Mouse (Mus musculus) MEL (cell line): Measurements from ENCODE around the gene Foxn3. TPM values are rescaled to one million over a fixed set of nuclear protein-coding genes. Genes with fewer than 3 reads are reported as not detected.

Experiments
- DNase-seq: peaks from one replicate; pipeline ENCODE4 v3.0.0; 2011; ENCODE audit warnings: low read depth, low spot score
- H3K27ac ChIP-seq: 2 replicates; pipeline ENCODE4 v1.5.1; 2012; ENCODE audit warnings: low read depth, mild to moderate bottlenecking, control low read depth, low read length, moderate library complexity; ENCODE audit not compliant: control insufficient read depth
- H3K27me3 ChIP-seq, 2 experiments: fragments of 150-350 bp in 1 of 2; sonication (generic) in 1 of 2; 2 replicates each; pipeline ENCODE4 v1.6.1; 2012; ENCODE audit warnings: low read length in 2 of 2, mild to moderate bottlenecking in 2 of 2, improper control_type of control experiment in 1 of 2, moderate library complexity in 1 of 2; ENCODE audit not compliant: insufficient read depth in 2 of 2, control insufficient read depth in 1 of 2
- H3K36me3 ChIP-seq, 2 experiments: 2 replicates each; pipeline ENCODE4 v1.6.1; 2012 to 2014; ENCODE audit warnings: low read length in 2 of 2, improper control_type of control experiment in 1 of 2, inconsistent platforms in 1 of 2, mild to moderate bottlenecking in 1 of 2; ENCODE audit not compliant: insufficient read depth in 2 of 2, control insufficient read depth in 1 of 2
- H3K4me1 ChIP-seq, 2 experiments: fragments of 150-350 bp in 1 of 2; sonication (generic) in 1 of 2; 2 replicates each; pipeline ENCODE4 v1.6.1; 2012; ENCODE audit warnings: low read length in 2 of 2, improper control_type of control experiment in 1 of 2, mild to moderate bottlenecking in 1 of 2; ENCODE audit not compliant: insufficient read depth in 2 of 2, control insufficient read depth in 1 of 2
- H3K4me3 ChIP-seq, 2 experiments: fragments of 150-350 bp in 1 of 2; sonication (generic) in 1 of 2; 2 replicates each; pipeline ENCODE4 v1.5.1; 2012; ENCODE audit warnings: low read depth in 2 of 2, low read length in 2 of 2, mild to moderate bottlenecking in 2 of 2, moderate library complexity in 2 of 2, control low read depth in 1 of 2, improper control_type of control experiment in 1 of 2; ENCODE audit not compliant: control insufficient read depth in 1 of 2, insufficient read depth in 1 of 2
- H3K79me2 ChIP-seq: 2 replicates; pipeline ENCODE4 v1.6.1; 2012; ENCODE audit warnings: mild to moderate bottlenecking, low read length, moderate library complexity; ENCODE audit not compliant: control insufficient read depth, poor library complexity, insufficient read depth
- H3K9ac ChIP-seq: 2 replicates; pipeline ENCODE4 v1.6.1; 2012; ENCODE audit warnings: low read depth, mild to moderate bottlenecking, control low read depth, low read length, moderate library complexity; ENCODE audit not compliant: control insufficient read depth, poor library complexity, severe bottlenecking
- H3K9me3 ChIP-seq: fragments of 150-350 bp; sonication (generic); replicated peaks from 2 replicates; pipeline ENCODE4 v1.6.1; 2012; ENCODE audit warnings: mild to moderate bottlenecking, low read length, improper control_type of control experiment, moderate library complexity; ENCODE audit not compliant: insufficient read depth
- CHD2 ChIP-seq: IDR thresholded peaks from 2 replicates; pipeline ENCODE4 v1.6.1; 2011; ENCODE audit warnings: low read length, improper control_type of control experiment
- ETS1 ChIP-seq: IDR thresholded peaks from 2 replicates; pipeline ENCODE4 v1.6.1; 2012; ENCODE audit warnings: low read depth, mild to moderate bottlenecking, inconsistent platforms, low read length, improper control_type of control experiment, moderate library complexity
- GABPA ChIP-seq: IDR thresholded peaks from 2 replicates; pipeline ENCODE4 v1.6.1; 2012; ENCODE audit warnings: low read depth, mild to moderate bottlenecking, inconsistent platforms, low read length, improper control_type of control experiment, moderate library complexity
- GATA1 ChIP-seq: IDR thresholded peaks from 2 replicates; pipeline ENCODE4 v1.6.1; 2011; ENCODE audit warnings: low read depth, low read length, improper control_type of control experiment
- MAFK ChIP-seq: IDR thresholded peaks from 2 replicates; pipeline ENCODE4 v1.6.1; 2011; ENCODE audit warnings: low read depth, mild to moderate bottlenecking, low read length, improper control_type of control experiment, borderline replicate concordance
- MYC ChIP-seq: IDR thresholded peaks from 2 replicates; pipeline ENCODE4 v1.6.1; 2011; ENCODE audit warnings: low read depth, mild to moderate bottlenecking, low read length, improper control_type of control experiment, moderate library complexity
- NELFE ChIP-seq: IDR thresholded peaks from 2 replicates; pipeline ENCODE4 v1.6.1; 2011; ENCODE audit warnings: low read depth, low read length, improper control_type of control experiment
- RCOR1 ChIP-seq: IDR thresholded peaks from 2 replicates; pipeline ENCODE4 v1.6.1; 2012; ENCODE audit warnings: low read depth, mild to moderate bottlenecking, inconsistent platforms, low read length, improper control_type of control experiment
- SIN3A ChIP-seq: IDR thresholded peaks from 2 replicates; pipeline ENCODE4 v1.6.1; 2012; ENCODE audit warnings: low read length, improper control_type of control experiment, inconsistent platforms
- TAL1 ChIP-seq: IDR thresholded peaks from 2 replicates; pipeline ENCODE4 v1.6.1; 2012; ENCODE audit warnings: mild to moderate bottlenecking, inconsistent platforms, low read length, moderate library complexity, mixed read lengths
- TCF12 ChIP-seq: IDR thresholded peaks from 2 replicates; pipeline ENCODE4 v1.6.1; 2014; ENCODE audit warnings: low read depth, mild to moderate bottlenecking, inconsistent platforms, low read length, improper control_type of control experiment, moderate library complexity
- USF2 ChIP-seq, 2 experiments: IDR thresholded peaks; 2 replicates each; pipeline ENCODE4 v1.6.1; 2011 to 2012; ENCODE audit warnings: improper control_type of control experiment in 2 of 2, low read length in 2 of 2, borderline replicate concordance in 1 of 2, inconsistent platforms in 1 of 2, low read depth in 1 of 2, mild to moderate bottlenecking in 1 of 2; ENCODE audit not compliant: insufficient read depth in 1 of 2
- ZC3H11A ChIP-seq: IDR thresholded peaks from 2 replicates; pipeline ENCODE4 v1.6.1; 2012; ENCODE audit warnings: low read depth, mild to moderate bottlenecking, inconsistent platforms, low read length, improper control_type of control experiment
- ZKSCAN1 ChIP-seq: IDR thresholded peaks from 2 replicates; pipeline ENCODE4 v1.6.1; 2012; ENCODE audit warnings: low read depth, mild to moderate bottlenecking, inconsistent platforms, low read length, improper control_type of control experiment, moderate library complexity
- ZNF384 ChIP-seq: IDR thresholded peaks from 2 replicates; pipeline ENCODE4 v1.6.1; 2012; ENCODE audit warnings: low read depth, mild to moderate bottlenecking, inconsistent platforms, low read length, improper control_type of control experiment
- polyA plus RNA-seq, 2 experiments: library from polyadenylated mRNA; stranded (reverse) in 1 of 2; unstranded in 1 of 2; fragments of >175 nt in 1 of 2; fragments of >200 nt in 1 of 2; gene quantifications; 2 replicates each; pipeline versions ENCODE4 v1.2.1 to v1.2.4; 2012; ENCODE audit warnings: low replicate concordance in 2 of 2, low read depth in 1 of 2; ENCODE audit not compliant: insufficient read length in 2 of 2, insufficient read depth in 1 of 2, missing spikeins in 1 of 2
- total RNA-seq: library from RNA; depleted of rRNA; stranded (reverse); fragments of 300-350 nt; gene quantifications from 2 replicates; pipeline ENCODE4 v1.2.3, GENCODE M21; 2012

Gene Foxn3
- total and polyA plus RNA-seq, 3 experiments = 15.5 to 22.8 TPM; not detected in 1

- H3K4me3 ChIP-seq = no peak overlapping the region
- no peak for DNase-seq
- no peaks in the 10 kb centered on the region for H3K9me3 ChIP-seq
- no peaks in the 10 kb centered on the region for H3K79me2 ChIP-seq
- H3K9ac ChIP-seq = no peak overlapping the region
- no peaks in the 10 kb centered on the region for H3K27me3 ChIP-seq
- H3K36me3 ChIP-seq = no peaks in the 10 kb centered on the region
- H3K4me1 ChIP-seq = no peaks in the 10 kb centered on the region
- TF ChIP-seq USF2 (IDR thresholded peaks at IDR 0.05; ENCODE audit: borderline replicate concordance in 1 of 2, insufficient read depth in 1 of 2, low read depth in 1 of 2, low read length in 2 of 2) (no peak), MYC (no peak), MAFK (no peak), ZNF384 (no peak), GATA1 (no peak)
- no peak overlapping the region for H3K27ac ChIP-seq
Observed at GRCm38 (mm10) chr12:99343378-99343777, 220.0 kb downstream of the Foxn3 start.

DNA sequence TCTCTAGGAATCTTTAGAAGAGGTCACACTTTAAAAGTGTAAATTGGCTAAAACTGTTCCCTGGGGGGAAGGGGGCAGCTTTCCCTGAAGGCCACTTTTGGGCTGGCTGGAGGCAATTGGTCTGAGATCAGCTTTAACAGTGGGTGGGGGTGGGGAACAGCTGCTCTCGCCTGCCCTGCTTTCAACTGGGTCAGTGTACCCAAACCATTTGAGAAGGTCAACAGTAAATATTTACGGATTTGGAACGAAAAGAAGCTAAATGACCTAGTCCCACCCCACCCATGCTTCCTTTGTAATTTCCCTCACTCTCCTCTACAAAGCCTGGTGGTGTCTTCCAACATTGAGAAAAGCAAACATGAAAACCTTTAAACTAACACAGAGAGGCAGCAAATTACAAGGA lies 221.2 kb downstream of the Foxn3 start:
- Histone ChIP-seq H3K9me3 (no peaks in the 10 kb centered on the region), H3K27me3 (no peaks in the 10 kb centered on the region), H3K27ac (no peak overlapping the region), H3K4me1 (no peaks in the 10 kb centered on the region), H3K9ac (no peak overlapping the region), H3K79me2 (no peaks in the 10 kb centered on the region), H3K4me3 (no peak overlapping the region), H3K36me3 (no peaks in the 10 kb centered on the region)
- DNase-seq = no peak
- TF ChIP-seq SIN3A (no peak), CHD2 (no peak), ETS1 (no peak), RCOR1 (no peak), MYC (no peak), ZC3H11A (no peak), MAFK (no peak), TCF12 (no peak), ZKSCAN1 (no peak), GABPA (no peak)

- H3K27ac ChIP-seq = no peak overlapping the region
- H3K9ac ChIP-seq = no peak overlapping the region
- H3K27me3 ChIP-seq = no peaks in the 10 kb centered on the region
- TF ChIP-seq ETS1 (no peak), TAL1 (no peak), NELFE (no peak)
- TF ChIP-seq, all 39 proteins: peak for 0
- H3K4me3 ChIP-seq = no peak overlapping the region
- H3K79me2 ChIP-seq = no peaks in the 10 kb centered on the region
- H3K9me3 ChIP-seq = no peaks in the 10 kb centered on the region
- no peaks in the 10 kb centered on the region for H3K36me3 ChIP-seq
- H3K4me1 ChIP-seq = no peaks in the 10 kb centered on the region
- no peak for DNase-seq
Observed at GRCm38 (mm10) chr12:99341751-99342150, 221.6 kb downstream of the Foxn3 start.
